Mouse (Mus musculus) heart, postnatal 25 days (tissue): ENCODE results near the gene Gm13889. TPM values are rescaled to one million over a fixed set of nuclear protein-coding genes. Genes with fewer than 3 reads are reported as not detected.

ENCODE experiments used
- DNase-seq: peaks from one replicate; pipeline ENCODE4 v3.0.0; 2022; ENCODE audit warnings: low spot score
- intact Hi-C: fragments of 180-260 bp; cut with DNase I; formaldehyde crosslinking; loops from one replicate; pipeline ENCODE4 v1.15.1; 2025
- total RNA-seq, 2 experiments: library from RNA; stranded (reverse); gene quantifications; 2 replicates each; pipeline ENCODE4 v1.2.3; 2021

Gm13889 gene
- total RNA-seq, 2 experiments from 2014 or later, result 9.5 to 11.2 TPM

- DNase-seq, result peak; percentile 13
- intact Hi-C loops, result no loop called here
Measured at GRCm38 (mm10) chr2:93961716-93962115, 4.7 kb upstream of the Gm13889 start.

- no peak for DNase-seq
- intact Hi-C loops, result loop anchor here (5.0 kb wide), 1 partner anchor 87 kb away; no protein-coding TSS in a partner anchor
Measured at GRCm38 (mm10) chr2:93959346-93959745, 2.3 kb upstream of the Gm13889 start.

GRCm38 (mm10) chr2:93958216-93958615 lies 1.2 kb upstream of the Gm13889 start:
- DNase-seq, result no peak
- intact Hi-C loops, result loop anchor here (5.0 kb wide), 1 partner anchor 86 kb away; no protein-coding TSS in a partner anchor

GRCm38 (mm10) chr2:93957785-93958175 lies 779 bp upstream of the Gm13889 start:
- intact Hi-C loops, result loop anchor here (5.0 kb wide), 1 partner anchor 85 kb away; no protein-coding TSS in a partner anchor
- DNase-seq, result no peak

- intact Hi-C loops, result loop anchor here (5.0 kb wide), 1 partner anchor 84 kb away; no protein-coding TSS in a partner anchor
- peak; percentile 12 for DNase-seq
Measured at GRCm38 (mm10) chr2:93956331-93956801, 635 bp downstream of the Gm13889 start.

GRCm38 (mm10) chr2:93955886-93956285 lies 1.1 kb downstream of the Gm13889 start:
- intact Hi-C loops, result loop anchor here (5.0 kb wide), 1 partner anchor 84 kb away; no protein-coding TSS in a partner anchor
- DNase-seq, result no peak

- no peak for DNase-seq
- intact Hi-C loops, result loop anchor here (5.0 kb wide), 1 partner anchor 83 kb away; no protein-coding TSS in a partner anchor
Measured at GRCm38 (mm10) chr2:93954781-93955578, 2.0 kb downstream of the Gm13889 start.

- intact Hi-C loops, result no loop called here
Measured at GRCm38 (mm10) chr2:93953726-93954125, 3.3 kb downstream of the Gm13889 start.

GRCm38 (mm10) chr2:93946976-93947375 lies 10.0 kb downstream of the Gm13889 start:
- intact Hi-C loops, result no loop called here
- no peak for DNase-seq

More at GRCm38 (mm10) chr2:93953726-93954125, 3.3 kb downstream of the Gm13889 start:
- no peak for DNase-seq

GRCm38 (mm10) chr2:93944855-93945254 lies 12.1 kb downstream of the Gm13889 start:
- no peak for DNase-seq
- intact Hi-C loops, result no loop called here

GRCm38 (mm10) chr2:93944099-93944498 lies 12.9 kb downstream of the Gm13889 start:
- intact Hi-C loops, result no loop called here
- DNase-seq, result no peak

GRCm38 (mm10) chr2:93941670-93942069 lies 15.3 kb downstream of the Gm13889 start:
- intact Hi-C loops, result no loop called here
- no peak for DNase-seq

- no peak for DNase-seq
- intact Hi-C loops, result no loop called here
Measured at GRCm38 (mm10) chr2:93938534-93938933, 18.5 kb downstream of the Gm13889 start.

GRCm38 (mm10) chr2:93928866-93929265 lies 28.1 kb downstream of the Gm13889 start:
- intact Hi-C loops, result no loop called here
- DNase-seq, result no peak

GRCm38 (mm10) chr2:93927701-93928437 lies 29.1 kb downstream of the Gm13889 start:
- intact Hi-C loops, result no loop called here
- no peak for DNase-seq

GRCm38 (mm10) chr2:93926141-93926540 lies 30.9 kb downstream of the Gm13889 start:
- intact Hi-C loops, result no loop called here
- no peak for DNase-seq

- DNase-seq, result no peak
- intact Hi-C loops, result no loop called here
Measured at GRCm38 (mm10) chr2:93919093-93919492, 37.9 kb downstream of the Gm13889 start.

GRCm38 (mm10) chr2:93913552-93913951 lies 43.4 kb downstream of the Gm13889 start:
- DNase-seq, result no peak
- intact Hi-C loops, result no loop called here

- no peak for DNase-seq
- intact Hi-C loops, result no loop called here
Measured at GRCm38 (mm10) chr2:93911942-93912341, 45.1 kb downstream of the Gm13889 start.

- intact Hi-C loops, result no loop called here
- DNase-seq, result no peak
Measured at GRCm38 (mm10) chr2:93909716-93910115, 47.3 kb downstream of the Gm13889 start.
